Mouse (Mus musculus) megakaryocyte, embryonic 14.5 days (primary cell): ENCODE data around the gene Nr2c2ap.

Experiments used
- FLI1 ChIP-seq: IDR thresholded peaks from 2 replicates; pipeline ENCODE4 v1.6.1; 2012; ENCODE audit warnings: low read length, inconsistent platforms, mixed read lengths
- GATA1 ChIP-seq: IDR thresholded peaks from 3 replicates; pipeline ENCODE4 v1.6.1; 2012; ENCODE audit warnings: mixed read lengths, low read length, inconsistent platforms, borderline replicate concordance

DNA sequence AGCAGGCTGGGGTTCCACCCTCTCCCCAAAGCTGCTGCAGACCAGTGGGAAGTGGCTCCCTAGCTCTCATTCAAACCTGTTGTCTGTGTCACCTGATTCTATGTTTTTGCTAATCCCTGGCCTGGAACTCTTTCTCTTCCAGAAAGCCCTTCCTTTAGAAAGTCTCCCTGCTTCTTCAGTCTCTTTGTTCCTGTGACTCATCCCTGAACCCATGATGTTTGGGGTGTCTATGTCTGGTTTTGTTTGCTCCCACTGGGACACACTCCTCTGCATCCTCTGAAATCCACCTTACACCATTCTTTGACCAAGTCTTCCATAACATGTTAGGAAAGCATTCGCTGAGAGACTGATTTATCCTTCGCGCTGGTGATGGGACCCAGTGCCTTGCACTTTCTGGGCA, 1.1 kb upstream of the Nr2c2ap start:
- TF ChIP-seq GATA1 (no peak), FLI1 (no peak)
